Mouse (Mus musculus) ES-Bruce4 (cell line): ENCODE measurements around the gene Ing3. TPM values are rescaled to one million over a fixed set of nuclear protein-coding genes. Genes with fewer than 3 reads are reported as not detected.

Experiments
- H3K27ac ChIP-seq: 2 replicates; pipeline ENCODE4 v1.5.1; 2012; ENCODE audit warnings: low read length, inconsistent platforms; ENCODE audit not compliant: insufficient read depth
- H3K27me3 ChIP-seq: 2 replicates; pipeline ENCODE4 v1.6.1; 2012; ENCODE audit warnings: mild to moderate bottlenecking, low read length, inconsistent platforms; ENCODE audit not compliant: control insufficient read depth, poor library complexity, insufficient read depth, severe bottlenecking
- H3K36me3 ChIP-seq: 2 replicates; pipeline ENCODE4 v1.6.1; 2012; ENCODE audit warnings: inconsistent platforms, mild to moderate bottlenecking, low read length, moderate library complexity; ENCODE audit not compliant: control insufficient read depth, poor library complexity, insufficient read depth, severe bottlenecking
- H3K4me1 ChIP-seq: one replicate; pipeline ENCODE4 v1.8.1; 2011; ENCODE audit warnings: low read length; ENCODE audit not compliant: control insufficient read depth, insufficient read depth
- H3K4me3 ChIP-seq: 2 replicates; pipeline ENCODE4 v1.5.1; 2011; ENCODE audit warnings: low read depth, mild to moderate bottlenecking, low read length
- H3K9ac ChIP-seq: 2 replicates; pipeline ENCODE4 v1.6.1; 2012; ENCODE audit warnings: low read depth, mild to moderate bottlenecking, inconsistent platforms; ENCODE audit not compliant: poor library complexity, severe bottlenecking
- H3K9me3 ChIP-seq: replicated peaks from 2 replicates; pipeline ENCODE4 v1.6.1; 2012; ENCODE audit warnings: mild to moderate bottlenecking, low read length, inconsistent platforms; ENCODE audit not compliant: control insufficient read depth, poor library complexity, insufficient read depth, severe bottlenecking
- CTCF ChIP-seq: IDR thresholded peaks from one replicate; pipeline ENCODE4 v1.8.1; 2011; ENCODE audit warnings: low read depth, low read length
- EP300 ChIP-seq: IDR thresholded peaks from 2 replicates; pipeline ENCODE4 v1.6.1; 2011; ENCODE audit warnings: low read depth, low read length; ENCODE audit not compliant: insufficient read depth
- POLR2A ChIP-seq: IDR thresholded peaks from one replicate; pipeline ENCODE4 v1.8.1; 2011; ENCODE audit warnings: low read length; ENCODE audit not compliant: insufficient read depth
- polyA plus RNA-seq: library from polyadenylated mRNA; stranded (reverse); fragments of >200 nt; gene quantifications from 2 replicates; pipeline ENCODE4 v1.2.4, GENCODE M21; 2011; ENCODE audit warnings: low read depth; ENCODE audit not compliant: missing spikeins, insufficient read depth, insufficient read length

Ing3 gene
- polyA plus RNA-seq, 1 experiment, result 26.1 TPM

DNA sequence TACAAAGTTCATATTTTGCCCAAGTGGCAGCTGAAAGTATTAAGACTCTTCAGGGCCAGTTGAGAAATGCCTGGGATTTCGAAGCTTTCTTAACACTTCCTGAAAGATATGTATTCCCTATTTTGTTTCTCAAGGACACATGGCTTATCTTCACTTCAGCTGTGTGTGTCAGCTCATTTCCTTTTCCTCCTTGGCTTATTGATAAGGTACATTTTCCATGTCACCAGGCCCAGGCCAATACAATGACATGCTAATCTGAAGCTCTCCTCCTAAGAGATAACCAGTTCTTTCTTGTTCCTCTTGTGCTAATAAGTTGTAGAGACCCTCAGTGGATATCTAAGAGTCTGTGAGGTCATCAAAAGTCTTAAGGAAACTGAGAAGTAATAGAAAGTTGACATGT, 31.7 kb downstream of the Ing3 start:
- H3K27me3 ChIP-seq, result no peaks in the 10 kb centered on the region
- no peak overlapping the region for H3K27ac ChIP-seq
- TF ChIP-seq CTCF (no peak), POLR2A (no peak), EP300 (no peak)
- H3K4me1 ChIP-seq, result no peaks in the 10 kb centered on the region
- H3K9me3 ChIP-seq, result no peaks in the 10 kb centered on the region
- H3K36me3 ChIP-seq, result no peaks in the 10 kb centered on the region
- H3K4me3 ChIP-seq, result no peak overlapping the region
- H3K9ac ChIP-seq, result no peak overlapping the region

GRCm38 (mm10) chr6:21984990-21985731, 35.8 kb downstream of the Ing3 start:
- Histone ChIP-seq H3K4me1 (no peaks in the 10 kb centered on the region), H3K27me3 (no peaks in the 10 kb centered on the region), H3K9me3 (no peaks in the 10 kb centered on the region), H3K27ac (no peak overlapping the region), H3K36me3 (no peaks in the 10 kb centered on the region), H3K4me3 (peak overlapping the region; percentile 50; the same call in 1 of the 2 replicates), H3K9ac (no peak overlapping the region)
- TF ChIP-seq CTCF (no peak), POLR2A (no peak), EP300 (no peak)

- H3K9me3 ChIP-seq, result no peaks in the 10 kb centered on the region
- H3K27me3 ChIP-seq, result no peaks in the 10 kb centered on the region
- TF ChIP-seq EP300 (no peak), POLR2A (no peak), CTCF (no peak)
- H3K27ac ChIP-seq, result no peak within 1 kb of the TSS
- H3K9ac ChIP-seq, result 0 out of 2 replicates have a peak within 1 kb of the TSS, but pooled peaks have one; percentile 4
- H3K4me1 ChIP-seq, result no peaks in the 10 kb centered on the region
- H3K36me3 ChIP-seq, result no peaks in the 10 kb centered on the region
- H3K4me3 ChIP-seq, result peak within 1 kb of the TSS; percentile 50
Observed at GRCm38 (mm10) chr6:21985732-21986540, 36.6 kb downstream of the Ing3 start, which contains the start of gene Cped1. TSS of gene Cped1 (plus strand) at chr6:21985916.

DNA sequence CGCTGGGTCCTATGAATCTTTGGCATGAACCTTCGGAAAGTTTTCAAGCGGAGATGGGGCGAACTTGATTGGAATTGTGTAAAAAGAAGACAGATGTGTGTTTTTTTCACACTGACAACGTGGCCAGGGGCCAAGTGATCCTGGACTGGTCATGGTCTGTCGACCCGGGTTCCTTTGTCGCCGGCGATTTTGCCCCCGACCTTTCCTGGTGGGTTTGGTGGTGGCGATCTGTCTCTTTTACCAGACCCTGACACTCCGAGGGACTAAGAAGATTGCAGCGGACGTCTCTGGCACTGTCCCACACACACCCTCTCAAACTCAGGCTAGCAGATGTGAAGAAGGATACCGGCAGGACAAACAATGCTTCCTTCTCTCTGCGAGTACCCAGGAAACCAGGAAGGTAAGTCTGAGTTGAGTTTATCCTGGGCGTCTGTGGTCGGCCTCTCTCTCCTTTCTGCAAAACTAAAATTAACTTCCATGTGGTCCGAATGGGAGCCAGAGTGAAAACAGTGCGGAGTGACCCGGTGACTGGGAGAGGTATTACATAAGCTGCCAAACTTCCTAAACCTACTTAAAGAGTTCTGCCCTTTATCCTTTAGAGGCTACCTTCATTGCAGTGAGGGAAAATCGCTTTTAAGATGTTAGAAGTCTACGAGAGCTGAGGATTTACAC, 37.4 kb downstream of the Ing3 start:
- H3K27me3 ChIP-seq, result no peaks in the 10 kb centered on the region
- no peak for TF ChIP-seq EP300
- TF ChIP-seq POLR2A, result no peak
- TF ChIP-seq CTCF, result no peak
- H3K4me1 ChIP-seq, result no peaks in the 10 kb centered on the region
- no peaks in the 10 kb centered on the region for H3K9me3 ChIP-seq
- no peak overlapping the region for H3K4me3 ChIP-seq
- no peak overlapping the region for H3K27ac ChIP-seq
- no peaks in the 10 kb centered on the region for H3K36me3 ChIP-seq
- H3K9ac ChIP-seq, result 0 out of 2 replicates have a peak overlapping the region, but pooled peaks have one; percentile 4

DNA sequence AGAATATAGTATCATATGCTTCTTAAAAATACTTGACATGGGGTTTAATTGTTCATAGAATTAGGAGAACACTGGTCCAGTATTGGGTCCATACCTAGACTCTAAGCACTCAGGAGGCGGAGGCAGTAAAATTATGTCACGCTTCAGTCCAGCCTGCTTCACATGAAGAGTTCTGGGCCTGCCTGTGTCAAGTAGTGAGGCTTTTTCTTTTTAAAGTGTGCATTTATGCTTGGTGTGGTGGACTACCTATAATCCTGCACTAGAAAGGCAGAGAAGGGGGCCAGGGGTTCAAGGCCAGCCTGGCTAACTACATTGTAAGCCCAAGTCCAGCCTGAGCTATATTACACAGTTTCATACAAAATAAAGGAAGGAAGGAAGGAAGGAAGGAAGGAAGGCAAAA, 38.2 kb downstream of the Ing3 start:
- TF ChIP-seq POLR2A (no peak), CTCF (no peak), EP300 (no peak)
- Histone ChIP-seq H3K9ac (no peak overlapping the region), H3K27ac (no peak overlapping the region), H3K36me3 (no peaks in the 10 kb centered on the region), H3K4me1 (no peaks in the 10 kb centered on the region), H3K9me3 (no peaks in the 10 kb centered on the region), H3K4me3 (no peak overlapping the region), H3K27me3 (no peaks in the 10 kb centered on the region)
